Comparison of ENCODE assay signal across 22 mouse cellular contexts in the genomic region with DNA sequence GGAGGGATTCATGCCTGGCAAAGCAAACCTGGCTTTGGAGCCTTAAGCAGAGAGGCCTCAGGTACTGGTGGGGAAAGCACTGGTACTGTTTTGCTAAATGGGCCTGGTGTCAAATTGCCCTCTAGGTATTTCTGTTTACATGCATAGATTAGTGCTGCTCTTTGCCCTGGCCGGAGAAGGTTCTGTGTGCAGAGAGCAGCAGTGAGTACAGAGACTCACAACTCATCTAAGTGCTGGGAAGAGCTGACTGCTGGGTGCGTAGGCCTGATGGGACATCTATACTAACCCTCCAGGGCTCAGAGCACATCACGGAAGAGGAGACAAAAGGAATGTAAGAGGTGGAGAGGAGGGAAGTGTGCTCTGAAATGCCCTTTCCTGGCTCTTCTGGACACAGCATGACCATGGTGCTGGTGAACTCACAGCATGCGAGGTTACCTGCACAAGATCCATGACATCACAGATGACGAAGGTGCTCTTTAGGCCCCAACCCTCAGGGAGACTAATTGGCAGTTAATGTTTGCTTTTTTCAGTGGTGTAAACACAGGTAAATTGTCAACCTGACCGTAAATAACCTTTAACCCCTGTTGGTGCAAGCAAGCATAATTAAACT. TPM values are rescaled to one million over a fixed set of nuclear protein-coding genes. Genes with fewer than 3 reads are reported as not detected.
DNase-seq lines count a peak whose midpoint lies in the region; ATAC-seq and TF ChIP-seq lines count a peak whose summit lies in the region.
"Had no signal": no experiment of that assay in that cellular context is flagged by ENCODE, and none has a peak within 500 bp of the region (broad histone marks: within the 10 kb centered on the region; RNA-seq: fewer than 3 reads in every experiment).

No protein-coding gene starts in this region.

- no peaks in the 10 kb centered on the region for H3K9me3 ChIP-seq in liver, embryonic 11.5 days (ENCODE audit: control insufficient read depth, low read length)
- H3K9me3 ChIP-seq in kidney, embryonic 15.5 days (replicated peaks), result no peaks in the 10 kb centered on the region
- no peaks in the 10 kb centered on the region for H3K9me3 ChIP-seq in liver, embryonic 13.5 days (replicated peaks)
- H3K9me3 ChIP-seq in midbrain, embryonic 11.5 days (ENCODE audit: control insufficient read depth, low read length), result no peaks in the 10 kb centered on the region
- H3K9me3 ChIP-seq: embryonic facial prominence, embryonic 12.5 days; limb, embryonic 15.5 days; megakaryocyte, embryonic 14.5 days; neural tube, embryonic 15.5 days; stomach, embryonic 15.5 days had no signal

- TF ChIP-seq POLR2A in liver, adult 2 months (IDR thresholded peaks at IDR 0.05; ENCODE audit: extremely low read depth, insufficient read depth, low read length), result no peak

- peak overlapping the region; percentile 41 for H3K27ac ChIP-seq in liver, adult 2 months (replicated peaks; ENCODE audit: insufficient read depth, low read depth, low read length)
- no peak overlapping the region; the same call in 1 of the 2 replicates for H3K27ac ChIP-seq in liver, embryonic 11.5 days (ENCODE audit: low read depth, low read length)
- peak overlapping the region; percentile 5; the same call in 1 of the 2 replicates for H3K27ac ChIP-seq in kidney, embryonic 15.5 days
- 0 out of 2 replicates have a peak overlapping the region, but pooled peaks have one; percentile 18 for H3K27ac ChIP-seq in liver, embryonic 13.5 days
- no peak overlapping the region for H3K27ac ChIP-seq in midbrain, embryonic 11.5 days (ENCODE audit: low read depth, low read length)
- H3K27ac ChIP-seq: embryonic facial prominence, embryonic 12.5 days; hindbrain, embryonic 14.5 days; limb, embryonic 15.5 days; neural tube, embryonic 15.5 days; stomach, embryonic 15.5 days had no signal

- no peak for TF ChIP-seq CTCF in liver, adult 2 months (IDR thresholded peaks at IDR 0.05; ENCODE audit: low read depth, low read length)

- peaks cover 4% of the 10 kb centered on the region for H3K4me1 ChIP-seq in liver, adult 2 months (ENCODE audit: control insufficient read depth, insufficient read depth, low read length)
- peaks cover 24% of the 10 kb centered on the region for H3K4me1 ChIP-seq in liver, embryonic 11.5 days (replicated peaks; ENCODE audit: control insufficient read depth, insufficient read depth, low read length)
- peaks cover 14% of the 10 kb centered on the region for H3K4me1 ChIP-seq in kidney, embryonic 15.5 days
- H3K4me1 ChIP-seq in liver, embryonic 13.5 days (replicated peaks), result peaks cover 38% of the 10 kb centered on the region
- peaks cover 6% of the 10 kb centered on the region; the same call in 1 of the 2 replicates for H3K4me1 ChIP-seq in midbrain, embryonic 11.5 days (ENCODE audit: control insufficient read depth, insufficient read depth, low read length)
- H3K4me1 ChIP-seq: embryonic facial prominence, embryonic 12.5 days had no signal

- no peaks in the 10 kb centered on the region for H3K36me3 ChIP-seq in liver, adult 2 months (ENCODE audit: control insufficient read depth, insufficient read depth, low read length)
- no peaks in the 10 kb centered on the region for H3K36me3 ChIP-seq in liver, embryonic 11.5 days (ENCODE audit: control insufficient read depth, insufficient read depth, low read length)
- no peaks in the 10 kb centered on the region for H3K36me3 ChIP-seq in kidney, embryonic 15.5 days
- H3K36me3 ChIP-seq in liver, embryonic 13.5 days, result no peaks in the 10 kb centered on the region
- no peaks in the 10 kb centered on the region for H3K36me3 ChIP-seq in midbrain, embryonic 11.5 days (ENCODE audit: control insufficient read depth, insufficient read depth, low read length)
- H3K36me3 ChIP-seq: embryonic facial prominence, embryonic 12.5 days; limb, embryonic 15.5 days; neural tube, embryonic 15.5 days; stomach, embryonic 15.5 days had no signal

- no peak overlapping the region for H3K4me3 ChIP-seq in liver, adult 2 months (ENCODE audit: insufficient read depth, low read depth, low read length)
- H3K4me3 ChIP-seq in liver, embryonic 11.5 days (ENCODE audit: low read depth, low read length), result no peak overlapping the region
- no peak overlapping the region for H3K4me3 ChIP-seq in kidney, embryonic 15.5 days (replicated peaks)
- no peak overlapping the region for H3K4me3 ChIP-seq in liver, embryonic 13.5 days (replicated peaks)
- no peak overlapping the region for H3K4me3 ChIP-seq in midbrain, embryonic 11.5 days (ENCODE audit: low read depth, low read length)
- H3K4me3 ChIP-seq: embryonic facial prominence, embryonic 12.5 days; limb, embryonic 15.5 days; megakaryocyte, embryonic 14.5 days; neural tube, embryonic 15.5 days; stomach, embryonic 15.5 days had no signal

- H3K27me3 ChIP-seq in liver, adult 2 months (ENCODE audit: control insufficient read depth, insufficient read depth, low read length), result no peaks in the 10 kb centered on the region
- H3K27me3 ChIP-seq in liver, embryonic 11.5 days (replicated peaks; ENCODE audit: control insufficient read depth, insufficient read depth, low read length), result no peaks in the 10 kb centered on the region
- H3K27me3 ChIP-seq in kidney, embryonic 15.5 days, result no peaks in the 10 kb centered on the region
- no peaks in the 10 kb centered on the region for H3K27me3 ChIP-seq in liver, embryonic 13.5 days
- no peaks in the 10 kb centered on the region for H3K27me3 ChIP-seq in midbrain, embryonic 11.5 days (ENCODE audit: control insufficient read depth, insufficient read depth, low read length)
- H3K27me3 ChIP-seq: embryonic facial prominence, embryonic 12.5 days; limb, embryonic 15.5 days; megakaryocyte, embryonic 14.5 days; neural tube, embryonic 15.5 days; stomach, embryonic 15.5 days had no signal

- no peak; the same call in 1 of the 2 replicates for ATAC-seq in liver, embryonic 11.5 days (replicated peaks; ENCODE audit: low FRiP score)
- peak; percentile 57 for ATAC-seq in kidney, embryonic 15.5 days (replicated peaks; ENCODE audit: low FRiP score)
- ATAC-seq in liver, embryonic 13.5 days (ENCODE audit: low read depth), result peak; percentile 40
- ATAC-seq in midbrain, embryonic 11.5 days (ENCODE audit: low FRiP score), result no peak
- ATAC-seq: forebrain, embryonic 14.5 days; midbrain, embryonic 16.5 days had no signal

- H3K9ac ChIP-seq in liver, adult 2 months (ENCODE audit: low read depth, low read length), result no peak overlapping the region
- H3K9ac ChIP-seq in liver, embryonic 11.5 days (ENCODE audit: low read depth, low read length), result no peak overlapping the region
- no peak overlapping the region for H3K9ac ChIP-seq in kidney, embryonic 15.5 days
- H3K9ac ChIP-seq in liver, embryonic 13.5 days, result no peak overlapping the region
- no peak overlapping the region for H3K9ac ChIP-seq in midbrain, embryonic 11.5 days (ENCODE audit: low read length)
- H3K9ac ChIP-seq: embryonic facial prominence, embryonic 12.5 days; hindbrain, embryonic 14.5 days; limb, embryonic 15.5 days; neural tube, embryonic 15.5 days; stomach, embryonic 15.5 days had no signal

- peak; percentile 86 for DNase-seq in liver, adult 2 months (ENCODE audit: extremely low read depth, low read depth, low spot score)
- DNase-seq in liver, embryonic 11.5 days (ENCODE audit: low spot score), result no peak
- no peak for DNase-seq in liver, embryonic 13.5 days
- no peak for DNase-seq in midbrain, embryonic 11.5 days (ENCODE audit: low spot score, missing footprints)
- no peak for DNase-seq in adrenal gland, postnatal 4 days (ENCODE audit: low spot score in 2 of 2)
- no peak for DNase-seq in right cerebral cortex, postnatal 36 days (ENCODE audit: low spot score in 2 of 2)
- DNase-seq: adrenal gland, adult 2 months; cerebellum, adult 9-11 months; heart, postnatal 10 days; lung, postnatal 10 days; right cerebral cortex, postnatal 14 days; thymus, adult 2 months had no signal

- 23% methylated on average over 6 of the region's 6 CpGs for WGBS in liver, adult 2 months
- WGBS in liver, embryonic 11.5 days, result 80% methylated on average over 6 of the region's 6 CpGs
- 71% methylated on average over 6 of the region's 6 CpGs for WGBS in kidney, embryonic 15.5 days
- WGBS in liver, embryonic 13.5 days (ENCODE audit: insufficient replicate concordance), result 69% methylated on average over 6 of the region's 6 CpGs
- 73% methylated on average over 6 of the region's 6 CpGs for WGBS in midbrain, embryonic 11.5 days

- H3K79me2 ChIP-seq in liver, adult 2 months (ENCODE audit: control insufficient read depth, insufficient read depth, low read length), result no peaks in the 10 kb centered on the region

- no peak overlapping the region for H3K4me2 ChIP-seq in liver, embryonic 11.5 days
- H3K4me2 ChIP-seq in kidney, embryonic 15.5 days, result no peak overlapping the region
- H3K4me2 ChIP-seq in liver, embryonic 13.5 days, result no peak overlapping the region
- no peak overlapping the region for H3K4me2 ChIP-seq in midbrain, embryonic 11.5 days
- H3K4me2 ChIP-seq: embryonic facial prominence, embryonic 12.5 days; heart, embryonic 11.5 days; hindbrain, embryonic 14.5 days; limb, embryonic 15.5 days; neural tube, embryonic 15.5 days; stomach, embryonic 15.5 days had no signal

RNA-seq across cellular contexts. Expression of gene Otud4, which starts 23.6 kb away (rescaled TPM):
- 19.2 and 20.2 TPM in 2 replicates for total RNA-seq in liver, adult 2 months (2014; rRNA removed)
- polyA plus RNA-seq in liver, adult 2 months (2012; rRNA removed), result 8.6 and 9.4 TPM in 2 replicates
- 26.3 and 27.1 TPM in 2 replicates for polyA plus RNA-seq in liver, embryonic 11.5 days (2014; fragmentation: Nextera tagmentation; extraction: Ambion mirVana)
- polyA plus RNA-seq in kidney, embryonic 15.5 days (2015; fragmentation: Nextera tagmentation; extraction: Ambion mirVana), result 15.7 and 16.0 TPM in 2 replicates
- polyA plus RNA-seq in liver, embryonic 13.5 days (2015; fragmentation: Nextera tagmentation; extraction: Ambion mirVana), result 6.6 and 8.5 TPM in 2 replicates
- 22.2 and 22.7 TPM in 2 replicates for polyA plus RNA-seq in midbrain, embryonic 11.5 days (2014; fragmentation: Nextera tagmentation; extraction: Ambion mirVana)
- 10 to 100 TPM; 52.8 to 55.6 TPM for total RNA-seq in adrenal gland, postnatal 4 days (2021)

Comparison
In these comparisons a context has a peak if more than half of its experiments do, and no peak if none do; other contexts are left out.
1. H3K27ac ChIP-seq: peak in liver, adult 2 months (single experiment), kidney, embryonic 15.5 days (single experiment) and liver, embryonic 13.5 days (single experiment); none in liver, embryonic 11.5 days (single experiment) and midbrain, embryonic 11.5 days (single experiment).
2. ATAC-seq: peak in kidney, embryonic 15.5 days (single experiment) and liver, embryonic 13.5 days (single experiment); none in liver, embryonic 11.5 days (single experiment) and midbrain, embryonic 11.5 days (single experiment).